Mouse (Mus musculus) spleen, adult 2 months (tissue): ENCODE data around the gene Tssk1. TPM values are rescaled to one million over a fixed set of nuclear protein-coding genes. Genes with fewer than 3 reads are reported as not detected.

Experiments used
- DNase-seq, 2 experiments: peaks; one replicate each; pipeline versions ENCODE4 v3.0.0 to v3.0.0-alpha.2; 2012 to 2021; ENCODE audit warnings: low spot score in 2 of 2, low read depth in 1 of 2
- H3K27ac ChIP-seq: fragments of 200-500 bp; 2 replicates; pipeline ENCODE4 v1.5.1; 2012; ENCODE audit warnings: low read length, inconsistent platforms; ENCODE audit not compliant: insufficient read depth
- H3K27me3 ChIP-seq: fragments of 200-500 bp; 2 replicates; pipeline ENCODE4 v1.6.1; 2012; ENCODE audit warnings: mild to moderate bottlenecking, moderate library complexity, low read length, inconsistent platforms; ENCODE audit not compliant: control insufficient read depth, insufficient read depth
- H3K36me3 ChIP-seq: fragments of 200-500 bp; 2 replicates; pipeline ENCODE4 v1.6.1; 2012; ENCODE audit warnings: mild to moderate bottlenecking, low read length, inconsistent platforms; ENCODE audit not compliant: control insufficient read depth, insufficient read depth
- H3K4me1 ChIP-seq: fragments of 200-500 bp; 2 replicates; pipeline ENCODE4 v1.6.1; 2011; ENCODE audit warnings: inconsistent platforms; ENCODE audit not compliant: control insufficient read depth, insufficient read depth, insufficient read length
- H3K4me3 ChIP-seq: fragments of 200-500 bp; 2 replicates; pipeline ENCODE4 v1.5.1; 2011; ENCODE audit warnings: mild to moderate bottlenecking, inconsistent platforms; ENCODE audit not compliant: insufficient read depth, insufficient read length; ENCODE audit errors: extremely low read depth
- CTCF ChIP-seq: fragments of 200-500 bp; IDR thresholded peaks from 2 replicates; pipeline ENCODE4 v1.5.1; 2011; ENCODE audit warnings: mild to moderate bottlenecking, inconsistent platforms; ENCODE audit not compliant: insufficient read depth, insufficient read length, insufficient replicate concordance; ENCODE audit errors: extremely low read depth
- POLR2A ChIP-seq: fragments of 200-500 bp; IDR thresholded peaks from 2 replicates; pipeline ENCODE4 v1.6.1; 2011; ENCODE audit warnings: low read depth, low read length, inconsistent platforms
- WGBS: fragments of 180-500 bp; shearing (Covaris S2); methylation state at CpG from one replicate; pipeline ENCODE4 v1.1.7; 2018; 5-methylcytosine and 5-hydroxymethylcytosine counted together
- polyA plus RNA-seq: library from polyadenylated mRNA; depleted of rRNA; stranded (reverse); fragments of >200 nt; gene quantifications from 2 replicates; pipeline ENCODE4 v1.2.3, GENCODE M21; 2012; rRNA removed

Gene Tssk1
- 0.04 TPM in 1 of 2 replicates, not detected in the other for polyA plus RNA-seq

- Histone ChIP-seq H3K27ac (no peak within 1 kb of the TSS), H3K4me1 (peaks cover 10% of the 10 kb centered on the region; the same call in 1 of the 2 replicates), H3K27me3 (no peaks in the 10 kb centered on the region), H3K4me3 (no peak within 1 kb of the TSS), H3K36me3 (peaks cover 4% of the 10 kb centered on the region; the same call in 1 of the 2 replicates)
- TF ChIP-seq POLR2A, result no peak
- no peak for TF ChIP-seq CTCF
- DNase-seq, result no peak
- 79% methylated on average over 2 of the region's 2 CpGs for WGBS
These were observed at the start of gene Tssk1 for GRCm38 (mm10) chr16:17893923-17894322. TSS of gene Tssk1 (plus strand) at chr16:17894223.

DNA sequence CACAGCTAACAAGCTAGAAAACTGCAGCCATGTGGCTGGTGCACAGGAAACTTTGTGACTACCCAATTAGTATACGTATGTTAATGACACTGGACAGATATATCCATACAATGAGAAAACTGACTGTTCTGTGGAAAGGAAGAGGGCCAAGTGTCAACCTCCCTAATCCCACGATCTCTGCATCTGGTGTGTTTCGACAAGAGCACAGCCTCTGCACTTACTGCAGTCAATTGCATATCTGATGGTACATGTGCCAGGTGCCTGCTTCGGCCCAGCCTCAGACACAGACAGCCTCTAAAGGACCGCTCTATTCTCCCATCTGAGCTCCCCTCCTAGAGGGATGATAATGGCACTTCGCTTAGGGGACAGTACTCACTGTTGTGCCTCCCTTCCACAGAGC is 45.6 kb upstream of the Tssk1 start:
- Histone ChIP-seq H3K4me1 (no peaks in the 10 kb centered on the region), H3K4me3 (no peak overlapping the region), H3K36me3 (peaks cover 19% of the 10 kb centered on the region), H3K27me3 (no peaks in the 10 kb centered on the region), H3K27ac (no peak overlapping the region)
- 92% methylated on average over 6 of the region's 6 CpGs for WGBS
- no peak for DNase-seq
- no peak for TF ChIP-seq POLR2A
- no peak for TF ChIP-seq CTCF

DNA sequence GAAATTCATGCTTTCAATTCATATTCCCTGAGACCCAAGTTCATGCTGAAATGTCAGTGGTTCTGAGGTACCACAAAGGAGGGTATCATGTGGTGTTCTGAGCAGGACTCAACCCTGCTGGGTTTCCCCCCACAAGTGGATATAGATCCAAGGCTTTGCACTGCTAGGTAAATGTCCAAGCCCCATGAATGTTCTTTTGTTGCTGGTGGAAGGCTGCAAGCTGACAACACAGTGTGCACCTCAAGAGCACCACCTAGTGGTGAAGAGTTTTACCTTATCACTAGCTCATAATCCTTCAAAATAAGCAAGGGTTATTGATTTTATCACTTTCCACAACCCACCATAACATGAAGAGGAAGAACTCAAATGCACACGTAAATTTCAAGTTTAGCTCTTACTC is 45.1 kb upstream of the Tssk1 start:
- no peak for TF ChIP-seq POLR2A
- TF ChIP-seq CTCF, result peak; percentile 34; the same call in 1 of the 2 replicates
- 27% methylated on average over 1 of the region's 1 CpGs for WGBS
- Histone ChIP-seq H3K27me3 (no peaks in the 10 kb centered on the region), H3K4me3 (no peak overlapping the region), H3K4me1 (no peaks in the 10 kb centered on the region), H3K27ac (no peak overlapping the region), H3K36me3 (peaks cover 16% of the 10 kb centered on the region)
- DNase-seq, result peak in 1 of 2 experiments; percentile 14

GRCm38 (mm10) chr16:17849486-17849885 is 44.5 kb upstream of the Tssk1 start:
- no peak overlapping the region for H3K4me3 ChIP-seq
- DNase-seq, result no peak
- no peaks in the 10 kb centered on the region for H3K4me1 ChIP-seq
- no peak overlapping the region for H3K27ac ChIP-seq
- 91% methylated on average over 6 of the region's 6 CpGs for WGBS
- no peaks in the 10 kb centered on the region for H3K27me3 ChIP-seq
- TF ChIP-seq CTCF, result no peak
- TF ChIP-seq POLR2A, result no peak
- H3K36me3 ChIP-seq, result peaks cover 14% of the 10 kb centered on the region

DNA sequence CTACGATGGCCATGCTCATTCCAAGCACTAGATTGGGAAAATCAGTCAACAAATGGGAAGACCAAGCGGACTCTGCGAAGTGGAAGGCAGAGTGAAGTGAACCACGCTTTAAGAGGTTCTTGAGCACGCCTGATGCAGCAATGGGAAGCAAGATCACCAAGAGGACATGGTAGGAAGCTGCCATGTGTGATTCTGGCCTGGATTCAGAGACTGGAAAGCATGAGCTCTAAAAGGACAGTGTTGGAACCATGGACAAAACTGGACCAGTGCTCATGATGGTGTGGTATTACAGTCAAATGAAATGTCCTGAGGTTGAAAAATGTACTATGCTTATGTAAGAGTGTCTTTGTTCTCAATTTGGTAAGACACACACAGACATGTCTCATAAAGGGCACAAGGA is 42.7 kb upstream of the Tssk1 start:
- TF ChIP-seq POLR2A (no peak), CTCF (no peak)
- no peak overlapping the region for H3K4me3 ChIP-seq
- H3K27me3 ChIP-seq, result no peaks in the 10 kb centered on the region
- H3K27ac ChIP-seq, result no peak overlapping the region
- DNase-seq, result no peak
- H3K4me1 ChIP-seq, result no peaks in the 10 kb centered on the region
- 97% methylated on average over 5 of the region's 5 CpGs for WGBS
- H3K36me3 ChIP-seq, result peaks cover 17% of the 10 kb centered on the region

GRCm38 (mm10) chr16:17851860-17852259 is 42.2 kb upstream of the Tssk1 start:
- 94% methylated on average over 1 of the region's 1 CpGs for WGBS
- peaks cover 19% of the 10 kb centered on the region for H3K36me3 ChIP-seq

DNA sequence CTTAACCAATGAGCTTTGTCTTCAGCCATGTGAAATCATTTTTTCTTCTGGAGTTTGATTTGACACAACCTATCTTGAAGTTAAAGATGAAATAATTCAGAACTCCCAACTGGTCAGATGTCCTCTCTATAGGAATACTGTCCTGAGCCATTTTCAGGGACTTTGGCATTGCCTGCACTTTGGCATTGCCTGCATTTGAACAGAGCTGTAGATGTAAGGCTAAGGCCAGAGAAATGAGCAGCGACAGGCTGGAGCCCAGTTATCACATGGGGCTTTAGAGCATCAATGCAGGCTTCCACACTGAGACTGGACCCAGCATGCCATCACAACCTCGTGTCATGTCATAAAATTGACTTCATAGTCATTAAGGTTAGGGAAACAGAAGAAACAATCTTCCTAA is 40.8 kb upstream of the Tssk1 start:
- no peak for DNase-seq
- Histone ChIP-seq H3K4me3 (no peak overlapping the region), H3K4me1 (no peaks in the 10 kb centered on the region), H3K27ac (no peak overlapping the region), H3K27me3 (no peaks in the 10 kb centered on the region), H3K36me3 (peaks cover 33% of the 10 kb centered on the region)
- 89% methylated on average over 2 of the region's 2 CpGs for WGBS
- TF ChIP-seq CTCF (no peak), POLR2A (no peak)

More at GRCm38 (mm10) chr16:17851860-17852259, 42.2 kb upstream of the Tssk1 start:
- Histone ChIP-seq H3K27me3 (no peaks in the 10 kb centered on the region), H3K4me3 (no peak overlapping the region), H3K4me1 (no peaks in the 10 kb centered on the region), H3K27ac (no peak overlapping the region)
- DNase-seq, result no peak
- TF ChIP-seq POLR2A (no peak), CTCF (no peak)
